Mouse (Mus musculus) megakaryocyte, embryonic 14.5 days (primary cell): ENCODE results near the gene Dync1i1.

Experiments used
- FLI1 ChIP-seq: IDR thresholded peaks from 2 replicates; pipeline ENCODE4 v1.6.1; 2012; ENCODE audit warnings: low read length, inconsistent platforms, mixed read lengths
- GATA1 ChIP-seq: IDR thresholded peaks from 3 replicates; pipeline ENCODE4 v1.6.1; 2012; ENCODE audit warnings: mixed read lengths, low read length, inconsistent platforms, borderline replicate concordance

- TF ChIP-seq GATA1, result no peak
- no peak for TF ChIP-seq FLI1
Measured at GRCm38 (mm10) chr6:6052696-6053095, 327.3 kb downstream of the Dync1i1 start.
